Mouse (Mus musculus): ENCODE results near the gene Nkx2-5.

GRCm38 (mm10) chr17:26865156-26865555 lies 20.3 kb upstream of the Nkx2-5 start:
- TF ChIP-seq POLR2A (IDR thresholded peaks at IDR 0.05; ENCODE audit: insufficient read depth, low read depth, low read length) = no peak
- no peak for TF ChIP-seq CTCF (IDR thresholded peaks at IDR 0.05; ENCODE audit: insufficient read depth, low read depth, low read length)
